Mouse (Mus musculus): Measurements from ENCODE around the gene Ppp1r26. TPM values are rescaled to one million over a fixed set of nuclear protein-coding genes. Genes with fewer than 3 reads are reported as not detected.
A peak's percentile ranks its signal among the peaks of the same experiment; 100 is the strongest.

Ppp1r26 gene
- polyA plus RNA-seq (2015; fragmentation: Nextera tagmentation; extraction: Ambion mirVana), result 4.3 and 5.0 TPM in 2 replicates

DNA sequence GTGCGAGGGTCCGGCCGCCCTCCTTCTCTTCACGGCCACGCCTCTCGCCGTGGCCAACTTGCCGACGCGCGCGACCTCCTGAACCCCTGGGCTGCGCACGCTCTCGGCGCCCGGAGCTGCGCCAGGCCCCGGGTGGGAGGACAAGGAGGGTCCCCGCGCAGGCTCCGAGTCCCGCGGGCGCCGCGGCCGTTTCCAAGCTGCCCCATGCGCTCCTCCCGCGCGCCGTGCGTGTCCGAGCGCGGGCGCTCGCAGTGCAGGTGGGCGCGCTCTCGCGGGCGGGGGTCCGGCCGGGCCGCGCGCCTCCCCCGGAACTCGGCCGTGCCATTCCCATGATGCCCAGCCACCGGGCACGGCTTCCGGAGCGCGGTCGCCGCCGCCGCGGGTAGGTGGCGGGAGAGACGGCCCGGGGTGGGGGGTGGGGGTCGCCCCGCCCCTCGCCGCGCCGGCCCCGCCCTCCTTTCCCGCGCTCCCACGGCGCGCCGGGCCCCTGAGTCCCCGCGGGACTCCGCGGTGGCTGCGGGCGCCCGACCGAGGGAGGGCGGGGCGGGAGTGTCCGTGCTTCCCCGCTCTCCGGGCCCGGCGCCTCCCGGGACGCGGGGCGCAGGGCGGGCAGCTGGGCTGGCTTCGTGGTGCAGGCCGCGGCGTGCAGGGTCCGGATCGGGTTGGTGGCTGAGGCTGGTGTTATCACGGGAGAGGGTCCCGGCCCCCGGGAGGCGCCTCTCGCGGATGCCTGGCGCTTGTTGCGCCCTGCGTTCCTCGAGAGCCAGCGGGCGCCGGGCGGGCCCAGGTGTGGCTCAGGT lies at the start of gene Ppp1r26:
TSS of gene Ppp1r26 (plus strand) at position 286 of the 800 bp plus-strand sequence.
- no peaks in the 10 kb centered on the region for H3K9me3 ChIP-seq
- no peak for ATAC-seq (ENCODE audit: insufficient number of reproducible peaks, low FRiP score, low TSS enrichment, low read depth)
- H3K4me1 ChIP-seq, result peaks cover 10% of the 10 kb centered on the region
- H3K9ac ChIP-seq, result peak within 1 kb of the TSS; percentile 88
- WGBS, result under 1% methylated on average over 95 of the region's 118 CpGs
- no peaks in the 10 kb centered on the region for H3K27me3 ChIP-seq
- H3K4me3 ChIP-seq, result peak within 1 kb of the TSS; percentile 81
- H3K4me2 ChIP-seq, result peak within 1 kb of the TSS; percentile 95
- H3K27ac ChIP-seq, result peak within 1 kb of the TSS; percentile 84
- H3K36me3 ChIP-seq, result peaks cover 23% of the 10 kb centered on the region

DNA sequence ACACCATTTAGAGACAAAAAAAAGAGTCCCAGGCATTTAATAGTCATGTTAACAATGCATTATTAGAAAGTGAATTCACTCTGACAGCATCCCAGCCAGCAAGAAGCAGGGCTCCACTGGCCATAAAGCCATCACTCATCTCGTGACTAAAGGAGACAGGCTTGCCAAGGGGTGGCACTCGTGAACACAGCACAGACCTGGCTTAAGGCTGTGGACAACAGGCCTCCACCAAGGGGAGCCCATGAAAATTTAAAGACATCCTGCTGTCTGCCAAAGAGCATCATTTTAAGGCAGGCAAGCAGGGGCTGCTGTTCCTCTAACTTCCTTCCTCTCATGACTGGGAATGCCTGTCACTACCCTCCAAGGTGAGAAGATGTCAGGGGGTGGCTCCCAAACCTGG lies 49.7 kb upstream of the Ppp1r26 start:
- ATAC-seq (ENCODE audit: insufficient number of reproducible peaks, low FRiP score, low TSS enrichment, low read depth), result no peak
- H3K9me3 ChIP-seq, result no peaks in the 10 kb centered on the region
- no peak overlapping the region for H3K4me2 ChIP-seq
- no peak overlapping the region for H3K4me3 ChIP-seq
- no peaks in the 10 kb centered on the region for H3K27me3 ChIP-seq
- no peak overlapping the region for H3K9ac ChIP-seq
- H3K27ac ChIP-seq, result no peak overlapping the region
- H3K36me3 ChIP-seq, result no peaks in the 10 kb centered on the region
- H3K4me1 ChIP-seq, result 0 out of 2 replicates have a peak, but pooled peaks cover 2% of the 10 kb centered on the region
- 28% methylated on average over 2 of the region's 2 CpGs for WGBS

DNA sequence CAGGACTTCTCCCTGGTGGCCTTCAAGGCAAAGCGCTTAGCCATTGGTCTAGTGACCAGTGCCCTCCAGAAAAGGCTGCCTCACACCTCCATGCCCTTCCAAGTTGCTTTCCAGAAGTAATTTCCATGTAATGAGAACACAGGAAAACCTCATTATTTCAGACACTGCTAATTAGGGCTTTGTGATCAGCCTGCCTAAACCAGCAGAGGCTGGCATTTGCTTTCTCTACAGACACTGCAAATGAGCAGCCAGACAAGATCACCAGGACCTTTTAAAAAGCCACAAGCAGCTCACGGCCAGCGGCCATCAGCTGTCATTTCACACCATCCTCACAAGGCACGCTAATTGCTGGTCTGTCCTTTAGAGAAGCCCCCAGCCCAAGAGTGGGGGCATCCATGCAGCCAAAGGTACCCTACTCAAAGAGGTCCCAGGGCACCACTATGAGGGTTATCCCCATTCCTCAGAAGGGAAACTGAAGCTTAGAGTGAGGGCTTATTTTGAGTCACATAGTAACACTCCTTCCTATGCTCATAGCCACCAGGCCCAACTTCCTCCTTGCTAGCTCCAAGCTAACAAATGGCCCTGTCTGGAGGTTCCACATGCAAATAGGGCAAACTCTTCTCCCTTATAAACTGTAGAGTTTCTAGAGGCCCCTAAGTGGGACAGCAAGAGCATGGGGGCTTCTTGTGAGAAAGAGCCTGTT lies 49.0 kb upstream of the Ppp1r26 start:
- WGBS, result 51% methylated on average over 4 of the region's 4 CpGs
- no peak overlapping the region for H3K4me2 ChIP-seq
- H3K27me3 ChIP-seq, result no peaks in the 10 kb centered on the region
- H3K4me3 ChIP-seq, result no peak overlapping the region
- H3K9me3 ChIP-seq, result no peaks in the 10 kb centered on the region
- H3K9ac ChIP-seq, result no peak overlapping the region
- H3K4me1 ChIP-seq, result 0 out of 2 replicates have a peak, but pooled peaks cover 2% of the 10 kb centered on the region
- ATAC-seq (ENCODE audit: insufficient number of reproducible peaks, low FRiP score, low TSS enrichment, low read depth), result no peak
- no peaks in the 10 kb centered on the region for H3K36me3 ChIP-seq
- no peak overlapping the region for H3K27ac ChIP-seq

DNA sequence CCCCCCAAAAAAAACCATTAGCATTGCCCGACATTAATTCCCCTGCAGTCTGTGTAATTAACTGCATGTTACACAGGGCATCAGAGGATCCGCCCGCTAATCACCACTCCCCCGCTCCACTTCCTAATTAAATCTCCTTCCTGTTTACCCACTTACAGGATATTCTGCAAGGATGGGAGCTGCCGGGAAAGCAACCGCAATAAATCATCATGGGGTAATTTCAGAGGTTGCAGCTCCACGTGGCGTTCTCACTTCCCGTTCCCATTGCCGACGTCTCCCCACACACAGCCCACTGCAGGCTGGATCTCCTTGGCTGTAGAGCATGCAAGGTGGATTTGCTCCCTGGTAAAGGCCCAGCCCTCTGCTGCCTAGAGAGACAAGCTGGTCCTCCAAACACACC lies 45.0 kb upstream of the Ppp1r26 start:
- Histone ChIP-seq H3K27ac (no peak overlapping the region), H3K4me3 (no peak overlapping the region), H3K9ac (no peak overlapping the region), H3K36me3 (no peaks in the 10 kb centered on the region), H3K4me2 (no peak overlapping the region), H3K9me3 (no peaks in the 10 kb centered on the region), H3K27me3 (no peaks in the 10 kb centered on the region), H3K4me1 (0 out of 2 replicates have a peak, but pooled peaks cover 2% of the 10 kb centered on the region)
- 5% methylated on average over 11 of the region's 11 CpGs for WGBS
- ATAC-seq (ENCODE audit: insufficient number of reproducible peaks, low FRiP score, low TSS enrichment, low read depth), result no peak

DNA sequence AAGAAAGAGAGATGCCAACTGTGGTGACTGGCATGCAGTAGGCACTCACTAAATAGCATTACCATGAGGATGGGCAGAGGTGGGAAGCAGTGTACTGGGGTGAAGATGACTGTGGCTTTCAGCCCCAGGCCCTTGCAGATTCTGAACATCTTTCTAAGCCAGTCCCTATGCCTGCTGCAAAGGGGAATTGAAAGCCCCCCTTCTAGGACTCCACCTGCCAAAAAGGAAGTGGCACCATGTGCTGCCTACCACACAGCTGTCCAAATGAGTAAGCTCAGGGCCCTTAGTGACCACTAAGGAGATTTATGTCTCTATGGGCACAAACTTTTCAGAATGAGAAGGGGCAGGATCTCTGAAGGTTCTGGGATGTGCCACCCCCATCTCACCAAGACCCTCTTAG lies 44.5 kb upstream of the Ppp1r26 start:
- ATAC-seq (ENCODE audit: insufficient number of reproducible peaks, low FRiP score, low TSS enrichment, low read depth), result no peak
- no peak overlapping the region for H3K27ac ChIP-seq

DNA sequence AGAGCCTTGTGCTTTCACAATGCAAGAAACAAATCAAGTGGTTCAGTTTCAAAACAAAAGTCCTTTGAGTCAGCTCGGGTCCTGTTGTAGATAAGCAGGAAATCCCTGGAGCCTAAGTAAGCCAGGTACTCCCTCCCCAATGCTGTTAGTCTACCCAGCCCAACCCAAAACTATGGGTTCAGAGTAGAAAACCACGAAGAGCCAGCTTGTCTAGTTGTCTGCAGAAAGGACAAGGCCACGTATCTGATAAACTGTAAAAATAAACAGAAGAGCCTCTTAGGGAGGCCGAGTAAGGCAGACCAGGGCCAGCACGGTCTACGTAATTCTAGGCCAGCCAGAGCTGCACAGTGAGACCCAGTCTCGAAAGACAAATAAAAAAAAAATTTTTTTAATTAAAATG lies 38.8 kb upstream of the Ppp1r26 start:
- Histone ChIP-seq H3K9me3 (no peaks in the 10 kb centered on the region), H3K36me3 (no peaks in the 10 kb centered on the region), H3K4me1 (0 out of 2 replicates have a peak, but pooled peaks cover under 1% of the 10 kb centered on the region), H3K4me2 (no peak overlapping the region), H3K4me3 (no peak overlapping the region), H3K27ac (no peak overlapping the region), H3K27me3 (no peaks in the 10 kb centered on the region), H3K9ac (no peak overlapping the region)
- ATAC-seq (ENCODE audit: insufficient number of reproducible peaks, low FRiP score, low TSS enrichment, low read depth), result no peak
- WGBS, result 64% methylated on average over 7 of the region's 7 CpGs

More for the DNA sequence above, 44.5 kb upstream of the Ppp1r26 start:
- no peak overlapping the region for H3K9ac ChIP-seq
- H3K27me3 ChIP-seq, result no peaks in the 10 kb centered on the region
- no peaks in the 10 kb centered on the region for H3K9me3 ChIP-seq
- H3K4me1 ChIP-seq, result 0 out of 2 replicates have a peak, but pooled peaks cover 2% of the 10 kb centered on the region
- no peaks in the 10 kb centered on the region for H3K36me3 ChIP-seq
- no peak overlapping the region for H3K4me2 ChIP-seq
- H3K4me3 ChIP-seq, result no peak overlapping the region

DNA sequence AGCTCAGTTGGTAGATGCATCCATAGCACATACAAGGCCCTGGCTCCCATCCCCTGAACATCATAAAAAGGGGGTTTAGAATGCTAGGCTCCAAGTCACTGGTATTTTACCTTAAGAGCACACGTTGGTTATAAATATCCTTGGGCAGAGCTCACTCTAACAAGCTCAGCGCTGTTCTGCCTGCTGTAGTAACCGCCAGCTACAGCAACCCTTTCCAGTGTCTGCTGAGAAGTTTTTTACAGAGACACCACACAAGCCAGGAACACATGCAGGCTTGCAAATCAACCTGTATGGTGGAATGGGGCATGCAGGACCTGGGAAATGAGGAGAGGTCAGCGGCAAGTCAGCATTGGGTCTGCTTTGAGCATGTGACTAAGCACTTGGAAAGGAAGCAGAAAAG lies 37.5 kb upstream of the Ppp1r26 start:
- Histone ChIP-seq H3K27ac (no peak overlapping the region), H3K9ac (no peak overlapping the region), H3K4me2 (no peak overlapping the region), H3K9me3 (no peaks in the 10 kb centered on the region), H3K4me3 (no peak overlapping the region), H3K27me3 (no peaks in the 10 kb centered on the region), H3K36me3 (no peaks in the 10 kb centered on the region), H3K4me1 (peaks cover 3% of the 10 kb centered on the region; the same call in 1 of the 2 replicates)
- 66% methylated on average over 4 of the region's 4 CpGs for WGBS
- ATAC-seq (ENCODE audit: insufficient number of reproducible peaks, low FRiP score, low TSS enrichment, low read depth), result no peak

DNA sequence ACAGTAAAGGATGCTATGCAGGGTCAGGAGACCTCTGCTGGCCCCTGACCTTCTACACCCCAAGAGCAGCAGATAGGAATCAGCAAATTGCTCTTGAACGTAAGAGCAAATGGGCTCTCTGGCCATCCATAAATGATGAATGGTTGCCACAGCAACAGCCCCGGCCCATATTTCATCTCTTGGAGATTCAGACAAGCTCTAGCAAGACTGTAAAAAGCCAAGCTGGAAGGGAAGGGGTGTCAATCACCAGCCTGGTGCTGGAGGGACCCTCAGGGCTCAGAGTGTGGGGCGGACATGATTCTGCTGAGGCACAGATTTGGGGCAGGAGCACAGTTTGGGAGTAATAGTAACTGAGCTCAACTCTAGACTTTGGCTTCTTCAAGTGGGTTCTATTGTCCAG lies 37.0 kb upstream of the Ppp1r26 start:
- no peaks in the 10 kb centered on the region for H3K27me3 ChIP-seq
- H3K27ac ChIP-seq, result no peak overlapping the region
- H3K4me1 ChIP-seq, result peaks cover 6% of the 10 kb centered on the region; the same call in 1 of the 2 replicates
- H3K4me3 ChIP-seq, result no peak overlapping the region
- WGBS, result 50% methylated on average over 3 of the region's 3 CpGs
- no peaks in the 10 kb centered on the region for H3K36me3 ChIP-seq
- H3K9me3 ChIP-seq, result no peaks in the 10 kb centered on the region
- no peak overlapping the region for H3K9ac ChIP-seq
- H3K4me2 ChIP-seq, result no peak overlapping the region
- no peak for ATAC-seq (ENCODE audit: insufficient number of reproducible peaks, low FRiP score, low TSS enrichment, low read depth)

DNA sequence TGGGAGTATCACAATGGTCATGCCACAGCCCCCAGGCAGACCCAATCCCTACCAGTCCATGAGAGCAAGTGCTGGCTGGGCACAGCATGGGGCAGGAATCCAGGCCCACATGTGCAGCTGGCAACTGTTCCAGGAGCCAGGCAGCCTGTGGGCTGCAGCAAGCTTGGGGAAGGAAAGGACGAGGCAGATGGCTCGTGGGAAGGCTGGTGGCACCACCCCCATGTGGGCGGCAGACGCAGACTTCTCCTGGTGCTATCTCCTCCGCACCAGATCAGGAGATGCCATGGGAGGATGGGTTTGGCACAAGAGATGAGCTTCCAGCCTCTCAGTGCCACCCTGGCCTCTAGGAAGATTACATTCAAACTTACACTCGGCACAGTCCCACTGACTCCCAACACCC lies 33.7 kb upstream of the Ppp1r26 start:
- Histone ChIP-seq H3K27ac (no peak overlapping the region), H3K27me3 (no peaks in the 10 kb centered on the region), H3K9ac (no peak overlapping the region), H3K4me3 (no peak overlapping the region), H3K4me2 (no peak overlapping the region), H3K36me3 (no peaks in the 10 kb centered on the region), H3K9me3 (no peaks in the 10 kb centered on the region), H3K4me1 (peaks cover 18% of the 10 kb centered on the region)
- 71% methylated on average over 6 of the region's 6 CpGs for WGBS
- ATAC-seq (ENCODE audit: insufficient number of reproducible peaks, low FRiP score, low TSS enrichment, low read depth), result no peak

DNA sequence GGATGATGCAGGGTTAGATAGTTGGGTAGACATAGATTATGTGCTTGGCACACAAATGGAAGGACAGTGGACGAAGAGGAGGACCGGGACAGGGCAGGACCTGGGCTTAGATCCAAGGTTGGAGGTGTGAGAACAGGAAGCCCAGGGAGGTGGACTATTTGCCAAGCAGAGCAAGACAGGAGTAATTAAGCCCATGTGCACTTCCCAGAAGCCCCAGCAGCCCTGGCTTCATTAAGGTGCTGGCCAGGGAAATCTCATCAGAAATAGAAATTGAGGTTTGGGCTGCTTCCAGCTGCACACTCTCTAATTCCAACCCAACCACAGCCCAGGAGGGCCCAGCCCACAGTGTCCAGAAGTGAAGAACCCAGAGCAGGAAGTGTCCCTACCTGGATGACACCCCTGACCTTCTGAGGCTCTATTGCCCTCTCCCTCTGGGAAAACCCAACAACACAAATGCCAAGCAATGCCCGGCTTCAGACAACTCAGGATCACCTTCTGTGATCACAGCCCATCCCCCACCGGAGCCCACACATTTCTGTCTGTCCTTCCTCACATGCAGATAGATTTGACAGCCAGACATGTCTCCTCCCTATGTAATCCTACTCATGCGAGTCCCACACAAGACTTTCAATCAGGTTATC lies 32.4 kb upstream of the Ppp1r26 start:
- H3K9me3 ChIP-seq, result no peaks in the 10 kb centered on the region
- no peak overlapping the region for H3K9ac ChIP-seq
- no peak overlapping the region for H3K4me2 ChIP-seq
- H3K27me3 ChIP-seq, result no peaks in the 10 kb centered on the region
- ATAC-seq (ENCODE audit: insufficient number of reproducible peaks, low FRiP score, low TSS enrichment, low read depth), result no peak
- H3K4me3 ChIP-seq, result no peak overlapping the region
- WGBS, result 75% methylated on average over 5 of the region's 5 CpGs
- H3K36me3 ChIP-seq, result no peaks in the 10 kb centered on the region
- no peak overlapping the region for H3K27ac ChIP-seq
- H3K4me1 ChIP-seq, result peaks cover 18% of the 10 kb centered on the region

DNA sequence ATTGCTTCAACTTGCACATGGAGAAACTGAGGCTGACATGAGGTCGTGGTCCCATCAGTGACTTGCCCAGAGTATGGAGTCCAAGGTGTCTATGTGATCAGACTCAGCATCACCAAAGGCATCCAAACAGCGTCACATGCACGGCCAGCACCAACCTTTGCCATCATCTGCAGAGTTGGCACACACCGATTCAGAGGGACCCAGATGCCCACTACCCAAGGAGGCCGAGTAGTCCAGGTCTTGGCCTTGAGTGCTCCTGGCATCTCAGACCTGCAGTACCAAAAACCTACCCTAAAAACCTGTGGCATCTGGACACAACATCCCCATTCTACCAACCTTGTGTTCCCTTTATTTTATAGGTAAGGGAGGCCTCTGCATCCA lies 31.9 kb upstream of the Ppp1r26 start:
- 94% methylated on average over 5 of the region's 5 CpGs for WGBS
- H3K4me3 ChIP-seq, result no peak overlapping the region
- H3K36me3 ChIP-seq, result no peaks in the 10 kb centered on the region
- no peaks in the 10 kb centered on the region for H3K27me3 ChIP-seq
- H3K27ac ChIP-seq, result no peak overlapping the region
- H3K9me3 ChIP-seq, result no peaks in the 10 kb centered on the region
- no peak overlapping the region for H3K9ac ChIP-seq
- H3K4me1 ChIP-seq, result peaks cover 18% of the 10 kb centered on the region
- no peak overlapping the region for H3K4me2 ChIP-seq
- ATAC-seq (ENCODE audit: insufficient number of reproducible peaks, low FRiP score, low TSS enrichment, low read depth), result no peak

All from limb, embryonic 15.5 days (tissue).